Mouse (Mus musculus): ENCODE measurements around the gene Rapgef5. TPM values are rescaled to one million over a fixed set of nuclear protein-coding genes. Genes with fewer than 3 reads are reported as not detected.

The Rapgef5 gene
- 9.0 and 9.9 TPM in 2 replicates for polyA plus RNA-seq (2015; fragmentation: Nextera tagmentation; extraction: Ambion mirVana)

- no peak within 1 kb of the TSS for H3K4me2 ChIP-seq
- 98% methylated on average over 2 of the region's 2 CpGs for WGBS
- H3K27ac ChIP-seq, result no peak within 1 kb of the TSS
- H3K27me3 ChIP-seq, result no peaks in the 10 kb centered on the region
- ATAC-seq (ENCODE audit: insufficient number of reproducible peaks, insufficient read depth, low FRiP score, low TSS enrichment, low read depth), result no peak
- no peaks in the 10 kb centered on the region for H3K9me3 ChIP-seq
- H3K4me1 ChIP-seq, result no peaks in the 10 kb centered on the region; the same call in 1 of the 2 replicates
- no peak within 1 kb of the TSS for H3K9ac ChIP-seq
- H3K36me3 ChIP-seq, result no peaks in the 10 kb centered on the region
- no peak within 1 kb of the TSS for H3K4me3 ChIP-seq
Measured at GRCm38 (mm10) chr12:117516179-117516578, at the start of gene Rapgef5. Gene Rapgef5 (plus strand): TSS chr12:117516479.

- Histone ChIP-seq H3K27me3 (no peaks in the 10 kb centered on the region), H3K9ac (no peak overlapping the region), H3K4me2 (no peak overlapping the region), H3K4me3 (no peak overlapping the region), H3K27ac (no peak overlapping the region), H3K9me3 (no peaks in the 10 kb centered on the region), H3K36me3 (no peaks in the 10 kb centered on the region), H3K4me1 (no peaks in the 10 kb centered on the region)
- WGBS, result 58% methylated on average over 5 of the region's 5 CpGs
- no peak for ATAC-seq (ENCODE audit: insufficient number of reproducible peaks, insufficient read depth, low FRiP score, low TSS enrichment, low read depth)
Measured at GRCm38 (mm10) chr12:117468329-117468728, 48.0 kb upstream of the Rapgef5 start.

DNA sequence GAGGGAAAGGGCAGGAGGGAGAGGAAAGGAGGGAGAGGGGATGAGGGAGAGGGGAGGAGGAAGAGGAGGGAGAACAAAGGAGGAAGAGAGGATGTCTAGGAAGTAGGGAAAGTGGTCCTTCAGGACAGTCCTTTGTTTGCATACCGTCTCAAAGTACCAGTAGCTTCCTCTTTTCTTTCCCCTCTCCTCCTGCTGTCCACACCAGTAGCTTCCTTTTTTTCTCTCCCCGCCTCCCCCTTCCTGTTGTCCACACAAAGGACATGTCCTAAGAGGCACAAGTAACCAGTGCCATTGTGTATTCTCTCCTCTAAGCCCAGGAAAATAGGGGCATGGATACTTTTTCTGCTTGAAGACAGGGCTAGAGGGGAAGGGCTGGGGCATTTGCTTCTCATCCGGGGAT lies 37.3 kb upstream of the Rapgef5 start:
- Histone ChIP-seq H3K27ac (no peak overlapping the region), H3K4me3 (no peak overlapping the region), H3K4me1 (no peaks in the 10 kb centered on the region), H3K9me3 (no peaks in the 10 kb centered on the region), H3K27me3 (peaks cover 6% of the 10 kb centered on the region; the same call in 1 of the 2 replicates), H3K36me3 (no peaks in the 10 kb centered on the region), H3K9ac (no peak overlapping the region), H3K4me2 (no peak overlapping the region)
- no peak for ATAC-seq (ENCODE audit: insufficient number of reproducible peaks, insufficient read depth, low FRiP score, low TSS enrichment, low read depth)
- 57% methylated on average over 3 of the region's 3 CpGs for WGBS

- peaks cover 6% of the 10 kb centered on the region; the same call in 1 of the 2 replicates for H3K27me3 ChIP-seq
- H3K4me1 ChIP-seq, result no peaks in the 10 kb centered on the region
- no peak overlapping the region for H3K9ac ChIP-seq
- no peak overlapping the region for H3K4me3 ChIP-seq
- WGBS, result 76% methylated on average over 7 of the region's 7 CpGs
- no peaks in the 10 kb centered on the region for H3K36me3 ChIP-seq
- H3K9me3 ChIP-seq, result no peaks in the 10 kb centered on the region
- ATAC-seq (ENCODE audit: insufficient number of reproducible peaks, insufficient read depth, low FRiP score, low TSS enrichment, low read depth), result no peak
- no peak overlapping the region for H3K4me2 ChIP-seq
- no peak overlapping the region for H3K27ac ChIP-seq
Measured at GRCm38 (mm10) chr12:117479680-117480079, 36.6 kb upstream of the Rapgef5 start.

DNA sequence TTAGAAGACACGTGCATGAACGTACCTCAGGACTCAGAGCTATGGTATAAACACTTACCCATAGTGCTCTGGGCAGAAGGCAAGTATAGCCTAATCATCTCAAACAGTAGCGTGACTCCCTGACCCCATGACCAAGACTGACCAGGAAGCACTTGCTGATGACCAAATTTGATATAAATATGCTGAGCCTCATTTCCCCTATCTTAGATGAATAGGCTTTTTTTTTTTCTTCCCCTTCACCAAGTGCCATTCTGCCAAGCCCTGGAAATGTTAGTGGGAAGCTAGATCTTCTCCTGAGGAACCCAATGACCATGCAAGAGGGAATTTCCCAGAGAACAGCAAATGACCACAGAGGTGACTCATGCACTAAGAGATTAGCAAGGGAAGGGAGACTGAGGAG lies 35.3 kb upstream of the Rapgef5 start:
- Histone ChIP-seq H3K36me3 (no peaks in the 10 kb centered on the region), H3K9me3 (no peaks in the 10 kb centered on the region), H3K27me3 (peaks cover 6% of the 10 kb centered on the region; the same call in 1 of the 2 replicates), H3K4me3 (no peak overlapping the region), H3K27ac (no peak overlapping the region), H3K4me1 (no peaks in the 10 kb centered on the region), H3K4me2 (no peak overlapping the region), H3K9ac (no peak overlapping the region)
- WGBS, result 83% methylated on average over 3 of the region's 3 CpGs
- no peak for ATAC-seq (ENCODE audit: insufficient number of reproducible peaks, insufficient read depth, low FRiP score, low TSS enrichment, low read depth)

- no peak overlapping the region for H3K9ac ChIP-seq
- H3K4me2 ChIP-seq, result no peak overlapping the region
- H3K36me3 ChIP-seq, result no peaks in the 10 kb centered on the region
- 0 out of 2 replicates have a peak overlapping the region, but pooled peaks have one; percentile 11 for H3K27ac ChIP-seq
- H3K9me3 ChIP-seq, result no peaks in the 10 kb centered on the region
- H3K4me1 ChIP-seq, result peaks cover 16% of the 10 kb centered on the region
- no peak for ATAC-seq (ENCODE audit: insufficient number of reproducible peaks, insufficient read depth, low FRiP score, low TSS enrichment, low read depth)
- WGBS, result 25% methylated on average over 3 of the region's 3 CpGs
- peaks cover 6% of the 10 kb centered on the region; the same call in 1 of the 2 replicates for H3K27me3 ChIP-seq
- H3K4me3 ChIP-seq, result no peak overlapping the region
Measured at GRCm38 (mm10) chr12:117482665-117483064, 33.6 kb upstream of the Rapgef5 start.

DNA sequence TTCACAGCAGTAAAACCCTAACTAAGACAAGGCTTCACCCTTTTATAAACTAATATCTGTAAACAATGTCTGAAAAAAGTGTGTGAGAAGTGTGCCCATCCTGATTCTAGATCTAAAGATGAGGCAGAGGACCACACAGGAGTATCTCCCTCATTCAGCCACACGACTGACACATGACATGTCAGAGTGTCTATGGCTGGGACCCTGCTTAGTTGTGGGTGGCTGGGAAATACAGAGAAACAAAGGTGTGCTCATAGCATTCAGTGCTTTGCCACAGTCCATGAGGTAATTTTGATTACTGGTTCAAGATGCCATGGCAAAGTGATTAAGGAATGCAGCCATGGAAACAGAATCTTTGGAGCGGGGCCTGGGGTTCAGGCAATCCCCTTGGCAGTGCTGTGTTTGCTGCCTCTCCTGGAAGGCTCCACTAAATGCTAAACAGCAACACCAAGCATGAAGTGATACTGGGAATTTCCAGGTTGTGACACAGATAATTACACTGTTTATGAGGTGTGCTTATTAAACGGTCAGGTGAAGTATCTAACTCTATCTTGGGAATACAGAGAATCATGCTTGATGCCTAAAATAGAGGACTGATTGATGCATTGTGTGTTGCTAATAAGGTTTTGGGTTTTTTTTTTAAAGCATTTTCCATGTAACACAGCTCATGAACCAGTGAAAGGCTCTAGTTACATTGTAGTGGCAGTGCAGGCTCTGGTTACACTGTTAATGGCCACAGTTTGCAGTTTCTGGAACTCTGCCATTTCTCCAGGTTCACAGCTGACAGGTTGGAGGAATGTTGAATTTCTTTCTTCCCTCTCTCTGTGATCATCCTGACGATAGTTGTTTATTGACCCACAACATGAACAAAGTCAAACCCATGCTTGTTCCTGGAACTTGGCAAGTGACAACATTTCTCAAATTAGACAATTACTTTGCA lies 29.9 kb upstream of the Rapgef5 start:
- Histone ChIP-seq H3K4me3 (no peak overlapping the region), H3K9me3 (no peaks in the 10 kb centered on the region), H3K27ac (peak overlapping the region; percentile 4; the same call in 1 of the 2 replicates), H3K9ac (no peak overlapping the region), H3K36me3 (no peaks in the 10 kb centered on the region), H3K4me2 (no peak overlapping the region), H3K27me3 (no peaks in the 10 kb centered on the region), H3K4me1 (peaks cover 17% of the 10 kb centered on the region)
- ATAC-seq (ENCODE audit: insufficient number of reproducible peaks, insufficient read depth, low FRiP score, low TSS enrichment, low read depth), result no peak
- WGBS, result 47% methylated on average over 4 of the region's 4 CpGs

GRCm38 (mm10) chr12:117496501-117497176 lies 19.6 kb upstream of the Rapgef5 start:
- H3K4me3 ChIP-seq, result no peak overlapping the region
- peaks cover 10% of the 10 kb centered on the region; the same call in 1 of the 2 replicates for H3K4me1 ChIP-seq
- ATAC-seq (ENCODE audit: insufficient number of reproducible peaks, insufficient read depth, low FRiP score, low TSS enrichment, low read depth), result no peak
- no peaks in the 10 kb centered on the region for H3K27me3 ChIP-seq
- H3K9ac ChIP-seq, result no peak overlapping the region
- H3K4me2 ChIP-seq, result no peak overlapping the region
- 37% methylated on average over 3 of the region's 3 CpGs for WGBS
- no peak overlapping the region for H3K27ac ChIP-seq
- no peaks in the 10 kb centered on the region for H3K36me3 ChIP-seq
- no peaks in the 10 kb centered on the region for H3K9me3 ChIP-seq

DNA sequence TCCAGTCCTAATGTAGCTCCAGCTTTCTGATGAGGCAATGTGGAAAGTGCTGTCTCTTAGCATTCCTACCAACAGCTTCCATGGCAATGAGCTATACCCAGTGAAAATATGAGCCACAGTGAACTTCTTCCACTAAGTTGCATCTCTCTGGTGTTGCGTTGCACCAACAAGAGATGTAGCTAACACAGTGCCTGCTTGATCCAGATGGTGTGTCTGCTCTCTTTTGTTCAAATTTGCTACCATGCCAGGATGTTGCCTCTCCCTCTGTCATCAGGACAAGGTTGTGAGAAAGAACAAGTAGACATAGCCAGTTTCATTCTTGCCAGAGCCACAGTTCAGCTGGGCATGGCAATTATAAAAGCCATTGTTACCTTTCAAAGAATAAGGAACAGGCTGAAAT lies 18.9 kb upstream of the Rapgef5 start:
- ATAC-seq (ENCODE audit: insufficient number of reproducible peaks, insufficient read depth, low FRiP score, low TSS enrichment, low read depth), result no peak
- Histone ChIP-seq H3K9ac (no peak overlapping the region), H3K9me3 (no peaks in the 10 kb centered on the region), H3K27me3 (no peaks in the 10 kb centered on the region), H3K4me1 (peaks cover 10% of the 10 kb centered on the region; the same call in 1 of the 2 replicates), H3K4me3 (no peak overlapping the region), H3K4me2 (no peak overlapping the region), H3K36me3 (no peaks in the 10 kb centered on the region), H3K27ac (no peak overlapping the region)
- WGBS, result 93% methylated on average over 1 of the region's 1 CpGs

DNA sequence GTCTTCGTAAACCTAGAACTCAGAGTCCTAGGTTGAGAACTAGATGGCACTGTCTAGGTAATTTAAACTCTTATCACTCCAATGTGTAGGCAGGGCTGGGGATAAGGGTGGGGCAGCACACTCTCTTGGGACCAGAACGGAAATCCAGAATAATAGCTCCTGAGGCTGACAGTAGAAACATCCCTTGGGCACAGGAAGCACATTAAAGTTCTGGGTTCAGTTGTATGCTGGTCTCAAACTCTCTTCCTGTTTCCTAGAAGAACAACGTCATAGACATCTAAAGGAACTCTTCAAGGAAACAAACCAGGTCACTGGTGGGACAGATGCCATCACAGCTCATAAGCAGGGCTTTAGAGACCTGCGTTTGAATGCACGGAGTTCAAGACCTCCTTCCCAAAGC lies 17.0 kb upstream of the Rapgef5 start:
- H3K27me3 ChIP-seq, result no peaks in the 10 kb centered on the region
- 80% methylated on average over 5 of the region's 5 CpGs for WGBS
- H3K9ac ChIP-seq, result no peak overlapping the region
- H3K36me3 ChIP-seq, result no peaks in the 10 kb centered on the region
- no peak for ATAC-seq (ENCODE audit: insufficient number of reproducible peaks, insufficient read depth, low FRiP score, low TSS enrichment, low read depth)
- H3K27ac ChIP-seq, result no peak overlapping the region
- H3K4me1 ChIP-seq, result peaks cover 10% of the 10 kb centered on the region; the same call in 1 of the 2 replicates
- no peak overlapping the region for H3K4me3 ChIP-seq
- no peaks in the 10 kb centered on the region for H3K9me3 ChIP-seq
- no peak overlapping the region for H3K4me2 ChIP-seq

DNA sequence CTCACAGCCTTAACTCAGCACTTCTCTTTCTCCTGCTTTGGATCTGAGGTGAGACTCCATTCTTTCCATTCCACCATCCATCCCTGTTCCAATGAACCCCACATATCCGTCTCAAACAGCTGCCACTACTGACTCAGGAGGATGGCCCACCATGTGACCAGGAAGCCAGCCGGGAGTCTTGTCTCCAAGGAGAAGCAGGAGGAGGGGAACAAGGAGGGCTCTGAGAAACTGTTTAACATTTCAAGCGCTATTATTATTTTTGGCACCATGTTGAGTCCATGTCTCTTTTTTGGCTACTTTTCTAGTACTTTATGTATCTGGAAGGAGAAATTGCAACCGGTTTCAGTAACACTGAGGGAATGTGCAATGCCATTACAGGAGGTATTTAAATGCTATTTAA lies 15.1 kb upstream of the Rapgef5 start:
- H3K9me3 ChIP-seq, result no peaks in the 10 kb centered on the region
- no peaks in the 10 kb centered on the region for H3K27me3 ChIP-seq
- 55% methylated on average over 4 of the region's 4 CpGs for WGBS
- no peak overlapping the region for H3K4me3 ChIP-seq
- peaks cover 10% of the 10 kb centered on the region; the same call in 1 of the 2 replicates for H3K4me1 ChIP-seq
- no peak overlapping the region for H3K4me2 ChIP-seq
- H3K27ac ChIP-seq, result no peak overlapping the region
- ATAC-seq (ENCODE audit: insufficient number of reproducible peaks, insufficient read depth, low FRiP score, low TSS enrichment, low read depth), result no peak
- H3K36me3 ChIP-seq, result no peaks in the 10 kb centered on the region
- H3K9ac ChIP-seq, result no peak overlapping the region

Measured in embryonic facial prominence, embryonic 13.5 days (tissue).